Mouse (Mus musculus): ENCODE data around the gene Slc6a20b. TPM values are rescaled to one million over a fixed set of nuclear protein-coding genes. Genes with fewer than 3 reads are reported as not detected.

The Slc6a20b gene
- 0.06 and 0.07 TPM in 2 replicates for polyA plus RNA-seq (2021; fragmentation: Nextera tagmentation)
- long read RNA-seq, experiment 1, partial matches to known transcripts, result 0 of 1 reads
- long read RNA-seq, experiment 1, other reads (novel, unspliced or antisense), result 1 of 1 reads
- long read RNA-seq, experiment 2, result 0 reads

GRCm38 (mm10) chr9:123632281-123632680 lies at the start of gene Slc6a20b:
Slc6a20b (minus strand) TSS chr9:123632565.

GRCm38 (mm10) chr9:123678327-123679105 lies 46.2 kb upstream of the Slc6a20b start, which contains the start of the genes Ccr9 and Slc6a20a:
Ccr9 (plus strand) TSS chr9:123678439.
Slc6a20a (minus strand) TSS chr9:123678885.

Other genes starting within 250 kb of the Slc6a20b start
- 4.0 and 4.1 TPM in 2 replicates for gene Limd1, start 153.9 kb downstream of the Slc6a20b start, polyA plus RNA-seq (2021; fragmentation: Nextera tagmentation)
- 34.6 and 35.7 TPM in 2 replicates for gene Sacm1l, start 102.8 kb downstream of the Slc6a20b start, polyA plus RNA-seq (2021; fragmentation: Nextera tagmentation)
- 0.05 and 0.19 TPM in 2 replicates for gene Ccr9, start 45.9 kb upstream of the Slc6a20b start, polyA plus RNA-seq (2021; fragmentation: Nextera tagmentation)
- gene Slc6a20a, start 46.3 kb upstream of the Slc6a20b start, polyA plus RNA-seq (2021; fragmentation: Nextera tagmentation), result 8.5 and 10.5 TPM in 2 replicates
- gene Lztfl1, start 85.1 kb upstream of the Slc6a20b start, polyA plus RNA-seq (2021; fragmentation: Nextera tagmentation), result 44.4 and 44.5 TPM in 2 replicates
- not detected in 2 replicates for gene Cxcr6, start 173.9 kb upstream of the Slc6a20b start, polyA plus RNA-seq (2021; fragmentation: Nextera tagmentation)
- gene Fyco1, start 219.3 kb upstream of the Slc6a20b start, polyA plus RNA-seq (2021; fragmentation: Nextera tagmentation), result 5.1 and 5.6 TPM in 2 replicates
- not detected in 2 replicates for gene Xcr1, start 229.5 kb upstream of the Slc6a20b start, polyA plus RNA-seq (2021; fragmentation: Nextera tagmentation)

Measured in left cerebral cortex, adult 6 months (tissue).